Mouse (Mus musculus): ENCODE data around the gene Gm28048. TPM values are rescaled to one million over a fixed set of nuclear protein-coding genes. Genes with fewer than 3 reads are reported as not detected.

The Gm28048 gene
- total and polyA plus RNA-seq, 2 experiments from 2014 or later: 0.81 to 4.2 TPM

- Histone ChIP-seq H3K27me3 (ENCODE audit: insufficient read depth, low read length) (no peaks in the 10 kb centered on the region), H3K9me3 (ENCODE audit: low read length) (no peaks in the 10 kb centered on the region), H3K36me3 (ENCODE audit: insufficient read depth) (no peaks in the 10 kb centered on the region), H3K4me1 (ENCODE audit: insufficient read depth) (no peaks in the 10 kb centered on the region; the same call in 1 of the 2 replicates), H3K4me2 (ENCODE audit: low read depth) (no peak overlapping the region), H3K9ac (no peak overlapping the region), H3K4me3 (ENCODE audit: low read depth, low read length) (no peak overlapping the region), H3K27ac (ENCODE audit: low read depth, low read length) (no peak overlapping the region)
- ATAC-seq (peak; percentile 82), DNase-seq (peak; percentile 51)
- WGBS: 92% methylated on average over 15 of the region's 15 CpGs
- no peak for TF ChIP-seq CTCF (IDR thresholded peaks at IDR 0.05; ENCODE audit: low read depth)
Measured at GRCm38 (mm10) chr11:22828988-22829632, 152.8 kb downstream of the Gm28048 start.

- Histone ChIP-seq H3K9ac (no peak overlapping the region), H3K4me2 (ENCODE audit: low read depth) (no peak overlapping the region), H3K27me3 (ENCODE audit: insufficient read depth, low read length) (no peaks in the 10 kb centered on the region), H3K9me3 (ENCODE audit: low read length) (no peaks in the 10 kb centered on the region), H3K27ac (ENCODE audit: low read depth, low read length) (no peak overlapping the region), H3K4me1 (ENCODE audit: insufficient read depth) (no peaks in the 10 kb centered on the region; the same call in 1 of the 2 replicates), H3K36me3 (ENCODE audit: insufficient read depth) (no peaks in the 10 kb centered on the region), H3K4me3 (ENCODE audit: low read depth, low read length) (no peak overlapping the region)
- DNase-seq: no peak
- no peak; the same call in 1 of the 2 replicates for ATAC-seq
- WGBS: 79% methylated on average over 4 of the region's 4 CpGs
- TF ChIP-seq CTCF (IDR thresholded peaks at IDR 0.05; ENCODE audit: low read depth): no peak
Measured at GRCm38 (mm10) chr11:22827514-22828080, 154.3 kb downstream of the Gm28048 start.

GRCm38 (mm10) chr11:22826665-22827064, 155.2 kb downstream of the Gm28048 start:
- ATAC-seq (no peak), DNase-seq (no peak)
- H3K27me3 ChIP-seq (ENCODE audit: insufficient read depth, low read length): no peaks in the 10 kb centered on the region
- H3K4me1 ChIP-seq (ENCODE audit: insufficient read depth): no peaks in the 10 kb centered on the region; the same call in 1 of the 2 replicates
- no peak overlapping the region for H3K27ac ChIP-seq (ENCODE audit: low read depth, low read length)
- TF ChIP-seq CTCF (IDR thresholded peaks at IDR 0.05; ENCODE audit: low read depth): no peak
- 81% methylated on average over 6 of the region's 6 CpGs for WGBS
- H3K9ac ChIP-seq: no peak overlapping the region
- no peak overlapping the region for H3K4me3 ChIP-seq (ENCODE audit: low read depth, low read length)
- no peak overlapping the region for H3K4me2 ChIP-seq (ENCODE audit: low read depth)
- no peaks in the 10 kb centered on the region for H3K9me3 ChIP-seq (ENCODE audit: low read length)
- H3K36me3 ChIP-seq (ENCODE audit: insufficient read depth): no peaks in the 10 kb centered on the region

DNA sequence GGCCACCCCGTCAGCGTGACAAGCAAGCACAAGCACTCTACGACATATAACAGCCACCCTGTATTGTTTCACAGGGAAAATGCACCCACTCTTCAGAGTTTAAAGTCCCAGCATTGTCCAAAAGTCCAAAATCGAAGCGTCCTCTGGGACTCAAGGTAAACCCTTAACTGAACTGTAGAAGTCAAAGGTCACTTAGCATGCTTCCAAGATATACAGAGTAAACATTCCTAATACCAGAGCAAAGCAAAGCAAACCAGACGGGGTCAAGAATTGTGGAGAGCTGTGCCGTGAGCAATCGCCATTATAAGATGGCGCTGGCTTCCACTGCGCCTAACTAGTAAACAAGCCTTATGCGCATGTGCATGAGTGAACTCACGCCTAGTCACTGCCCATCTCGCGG, 155.8 kb downstream of the Gm28048 start:
- no peak overlapping the region for H3K4me3 ChIP-seq (ENCODE audit: low read depth, low read length)
- no peaks in the 10 kb centered on the region for H3K9me3 ChIP-seq (ENCODE audit: low read length)
- H3K27ac ChIP-seq (ENCODE audit: low read depth, low read length): no peak overlapping the region
- H3K27me3 ChIP-seq (ENCODE audit: insufficient read depth, low read length): no peaks in the 10 kb centered on the region
- no peak overlapping the region for H3K9ac ChIP-seq
- DNase-seq: no peak
- H3K4me2 ChIP-seq (ENCODE audit: low read depth): no peak overlapping the region
- no peaks in the 10 kb centered on the region for H3K36me3 ChIP-seq (ENCODE audit: insufficient read depth)
- H3K4me1 ChIP-seq (ENCODE audit: insufficient read depth): no peaks in the 10 kb centered on the region; the same call in 1 of the 2 replicates
- WGBS: 93% methylated on average over 14 of the region's 14 CpGs
- no peak for ATAC-seq
- TF ChIP-seq CTCF (IDR thresholded peaks at IDR 0.05; ENCODE audit: low read depth): no peak

DNA sequence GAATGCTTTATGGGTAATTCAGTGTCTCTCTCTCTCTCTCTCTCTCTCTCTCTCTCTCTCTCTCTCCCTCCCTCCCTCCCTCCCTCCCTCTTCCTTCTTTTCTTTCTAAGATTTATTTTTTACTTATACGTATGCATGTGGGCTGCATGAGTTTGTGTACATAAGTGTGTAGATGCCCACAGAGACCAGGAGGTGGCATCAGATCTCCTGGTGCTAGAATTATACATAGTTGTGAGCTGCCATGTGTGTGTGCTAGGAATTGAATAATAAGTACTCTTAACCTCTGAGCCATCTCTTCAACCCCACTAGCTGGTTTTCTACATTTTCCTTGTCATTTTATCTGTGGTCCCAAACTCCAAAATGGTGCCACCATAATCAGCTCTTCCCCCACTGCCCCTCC, 156.3 kb downstream of the Gm28048 start:
- 95% methylated on average over 1 of the region's 1 CpGs for WGBS
- Histone ChIP-seq H3K4me1 (ENCODE audit: insufficient read depth) (no peaks in the 10 kb centered on the region; the same call in 1 of the 2 replicates), H3K9ac (no peak overlapping the region), H3K9me3 (ENCODE audit: low read length) (no peaks in the 10 kb centered on the region), H3K4me3 (ENCODE audit: low read depth, low read length) (no peak overlapping the region), H3K27ac (ENCODE audit: low read depth, low read length) (no peak overlapping the region), H3K36me3 (ENCODE audit: insufficient read depth) (no peaks in the 10 kb centered on the region), H3K27me3 (ENCODE audit: insufficient read depth, low read length) (no peaks in the 10 kb centered on the region), H3K4me2 (ENCODE audit: low read depth) (no peak overlapping the region)
- DNase-seq (no peak), ATAC-seq (no peak)
- no peak for TF ChIP-seq CTCF (IDR thresholded peaks at IDR 0.05; ENCODE audit: low read depth)

- no peaks in the 10 kb centered on the region; the same call in 1 of the 2 replicates for H3K4me1 ChIP-seq (ENCODE audit: insufficient read depth)
- no peak for TF ChIP-seq CTCF (IDR thresholded peaks at IDR 0.05; ENCODE audit: low read depth)
- no peak overlapping the region for H3K4me2 ChIP-seq (ENCODE audit: low read depth)
- no peak overlapping the region for H3K4me3 ChIP-seq (ENCODE audit: low read depth, low read length)
- no peak overlapping the region for H3K9ac ChIP-seq
- no peak overlapping the region for H3K27ac ChIP-seq (ENCODE audit: low read depth, low read length)
- no peak for DNase-seq
- ATAC-seq: no peak
- no peaks in the 10 kb centered on the region for H3K27me3 ChIP-seq (ENCODE audit: insufficient read depth, low read length)
- 82% methylated on average over 9 of the region's 9 CpGs for WGBS
- no peaks in the 10 kb centered on the region for H3K9me3 ChIP-seq (ENCODE audit: low read length)
- H3K36me3 ChIP-seq (ENCODE audit: insufficient read depth): no peaks in the 10 kb centered on the region
Measured at GRCm38 (mm10) chr11:22824049-22824705, 157.7 kb downstream of the Gm28048 start.

DNA sequence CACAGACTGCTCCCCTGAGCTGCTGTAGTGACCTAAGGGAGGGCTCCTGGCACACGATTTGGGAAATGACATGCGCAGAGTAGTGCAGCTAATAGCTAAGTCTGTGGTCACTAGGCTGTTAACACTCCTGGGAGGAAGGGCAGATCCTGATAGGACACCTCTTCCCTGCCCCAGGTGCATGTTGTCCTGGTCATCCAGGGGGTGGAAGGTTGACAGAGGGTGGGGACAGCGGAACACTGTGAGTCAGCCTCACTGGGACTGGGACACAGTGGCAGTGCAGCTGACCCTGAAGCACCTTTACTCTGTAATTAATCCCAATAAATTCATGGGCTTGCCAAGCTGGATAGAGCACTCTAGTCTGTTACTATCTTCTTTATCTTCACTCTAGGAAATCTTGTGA, 160.6 kb downstream of the Gm28048 start:
- Histone ChIP-seq H3K4me1 (ENCODE audit: insufficient read depth) (no peaks in the 10 kb centered on the region), H3K4me2 (ENCODE audit: low read depth) (no peak overlapping the region), H3K4me3 (ENCODE audit: low read depth, low read length) (no peak overlapping the region), H3K9ac (no peak overlapping the region), H3K27me3 (ENCODE audit: insufficient read depth, low read length) (no peaks in the 10 kb centered on the region), H3K36me3 (ENCODE audit: insufficient read depth) (no peaks in the 10 kb centered on the region), H3K27ac (ENCODE audit: low read depth, low read length) (no peak overlapping the region), H3K9me3 (ENCODE audit: low read length) (no peaks in the 10 kb centered on the region)
- 82% methylated on average over 3 of the region's 3 CpGs for WGBS
- ATAC-seq (no peak), DNase-seq (no peak)
- no peak for TF ChIP-seq CTCF (IDR thresholded peaks at IDR 0.05; ENCODE audit: low read depth)

Data from forebrain, postnatal 0 days (tissue).